Mouse (Mus musculus): ENCODE measurements around the gene Celsr1. TPM values are rescaled to one million over a fixed set of nuclear protein-coding genes. Genes with fewer than 3 reads are reported as not detected.

Celsr1 gene
- polyA plus RNA-seq, 1 experiment from 2014 or later = 1.6 TPM

- 25% methylated on average over 5 of the region's 5 CpGs for WGBS
- Histone ChIP-seq H3K4me3 (no peak overlapping the region), H3K4me1 (replicated peaks) (peaks cover 40% of the 10 kb centered on the region), H3K27ac (replicated peaks) (peak overlapping the region; percentile 75), H3K4me2 (no peak overlapping the region), H3K9me3 (no peaks in the 10 kb centered on the region), H3K9ac (no peak overlapping the region), H3K36me3 (no peaks in the 10 kb centered on the region), H3K27me3 (no peaks in the 10 kb centered on the region)
- ATAC-seq (ENCODE audit: low FRiP score, low read depth) = peak; percentile 88
Measured at GRCm38 (mm10) chr15:86000706-86001292, 32.8 kb downstream of the Celsr1 start.

- H3K4me1 ChIP-seq (replicated peaks) = peaks cover 51% of the 10 kb centered on the region
- 87% methylated on average over 4 of the region's 4 CpGs for WGBS
- ATAC-seq (ENCODE audit: low FRiP score, low read depth) = no peak
Measured at GRCm38 (mm10) chr15:85998525-85999230, 34.9 kb downstream of the Celsr1 start.

GRCm38 (mm10) chr15:85996031-85996765, 37.4 kb downstream of the Celsr1 start:
- no peak overlapping the region for H3K9ac ChIP-seq
- no peak overlapping the region for H3K4me3 ChIP-seq
- no peak overlapping the region for H3K4me2 ChIP-seq
- no peaks in the 10 kb centered on the region for H3K27me3 ChIP-seq
- no peak overlapping the region for H3K27ac ChIP-seq (replicated peaks)
- H3K9me3 ChIP-seq = no peaks in the 10 kb centered on the region
- WGBS = 44% methylated on average over 13 of the region's 13 CpGs
- no peak for ATAC-seq (ENCODE audit: low FRiP score, low read depth)
- peaks cover 65% of the 10 kb centered on the region for H3K4me1 ChIP-seq (replicated peaks)
- no peaks in the 10 kb centered on the region for H3K36me3 ChIP-seq

More at GRCm38 (mm10) chr15:85998525-85999230, 34.9 kb downstream of the Celsr1 start:
- H3K27ac ChIP-seq (replicated peaks) = no peak overlapping the region
- no peaks in the 10 kb centered on the region for H3K36me3 ChIP-seq
- no peak overlapping the region for H3K4me3 ChIP-seq
- no peaks in the 10 kb centered on the region for H3K9me3 ChIP-seq
- no peak overlapping the region for H3K9ac ChIP-seq
- no peaks in the 10 kb centered on the region for H3K27me3 ChIP-seq
- no peak overlapping the region for H3K4me2 ChIP-seq

GRCm38 (mm10) chr15:85994906-85995608, 38.5 kb downstream of the Celsr1 start:
- Histone ChIP-seq H3K27me3 (no peaks in the 10 kb centered on the region), H3K9ac (no peak overlapping the region), H3K27ac (replicated peaks) (no peak overlapping the region), H3K4me2 (no peak overlapping the region), H3K9me3 (no peaks in the 10 kb centered on the region), H3K4me1 (replicated peaks) (peaks cover 55% of the 10 kb centered on the region), H3K4me3 (no peak overlapping the region), H3K36me3 (no peaks in the 10 kb centered on the region)
- no peak for ATAC-seq (ENCODE audit: low FRiP score, low read depth)
- WGBS = 62% methylated on average over 6 of the region's 6 CpGs

- Histone ChIP-seq H3K27ac (replicated peaks) (peak overlapping the region; percentile 51), H3K27me3 (no peaks in the 10 kb centered on the region), H3K4me2 (no peak overlapping the region), H3K4me3 (no peak overlapping the region), H3K4me1 (replicated peaks) (peaks cover 50% of the 10 kb centered on the region), H3K9me3 (no peaks in the 10 kb centered on the region), H3K9ac (no peak overlapping the region), H3K36me3 (no peaks in the 10 kb centered on the region)
- WGBS = 19% methylated on average over 14 of the region's 14 CpGs
- peak; percentile 61 for ATAC-seq (ENCODE audit: low FRiP score, low read depth)
Measured at GRCm38 (mm10) chr15:85993931-85994583, 39.5 kb downstream of the Celsr1 start.

GRCm38 (mm10) chr15:85993386-85993785, 40.2 kb downstream of the Celsr1 start:
- Histone ChIP-seq H3K4me3 (no peak overlapping the region), H3K36me3 (no peaks in the 10 kb centered on the region), H3K9ac (no peak overlapping the region), H3K9me3 (no peaks in the 10 kb centered on the region), H3K27ac (replicated peaks) (peak overlapping the region; percentile 51; the same call in 1 of the 2 replicates), H3K27me3 (no peaks in the 10 kb centered on the region), H3K4me1 (replicated peaks) (peaks cover 50% of the 10 kb centered on the region), H3K4me2 (no peak overlapping the region)
- ATAC-seq (ENCODE audit: low FRiP score, low read depth) = no peak

GRCm38 (mm10) chr15:85992125-85992495, 41.5 kb downstream of the Celsr1 start:
- H3K9me3 ChIP-seq = no peaks in the 10 kb centered on the region
- ATAC-seq (ENCODE audit: low FRiP score, low read depth) = no peak
- H3K36me3 ChIP-seq = no peaks in the 10 kb centered on the region
- H3K9ac ChIP-seq = no peak overlapping the region
- H3K27ac ChIP-seq (replicated peaks) = peak overlapping the region; percentile 36; the same call in 1 of the 2 replicates
- H3K4me2 ChIP-seq = no peak overlapping the region
- H3K27me3 ChIP-seq = no peaks in the 10 kb centered on the region
- H3K4me3 ChIP-seq = no peak overlapping the region
- 15% methylated on average over 3 of the region's 3 CpGs for WGBS
- peaks cover 50% of the 10 kb centered on the region for H3K4me1 ChIP-seq (replicated peaks)

GRCm38 (mm10) chr15:85991453-85992124, 42.0 kb downstream of the Celsr1 start:
- no peak overlapping the region for H3K9ac ChIP-seq
- no peak overlapping the region for H3K4me3 ChIP-seq
- 31% methylated on average over 5 of the region's 5 CpGs for WGBS
- no peaks in the 10 kb centered on the region for H3K36me3 ChIP-seq
- peak overlapping the region; percentile 36 for H3K27ac ChIP-seq (replicated peaks)
- H3K4me2 ChIP-seq = no peak overlapping the region
- no peak for ATAC-seq (ENCODE audit: low FRiP score, low read depth)
- no peaks in the 10 kb centered on the region for H3K27me3 ChIP-seq
- peaks cover 48% of the 10 kb centered on the region for H3K4me1 ChIP-seq (replicated peaks)
- no peaks in the 10 kb centered on the region for H3K9me3 ChIP-seq

- Histone ChIP-seq H3K9me3 (no peaks in the 10 kb centered on the region), H3K4me1 (replicated peaks) (peaks cover 42% of the 10 kb centered on the region), H3K27me3 (no peaks in the 10 kb centered on the region), H3K4me3 (no peak overlapping the region), H3K27ac (replicated peaks) (peak overlapping the region; percentile 30; the same call in 1 of the 2 replicates), H3K9ac (no peak overlapping the region), H3K36me3 (no peaks in the 10 kb centered on the region), H3K4me2 (no peak overlapping the region)
- WGBS = 86% methylated on average over 17 of the region's 17 CpGs
- ATAC-seq (ENCODE audit: low FRiP score, low read depth) = no peak
Measured at GRCm38 (mm10) chr15:85990696-85991443, 42.7 kb downstream of the Celsr1 start.

GRCm38 (mm10) chr15:85987896-85988295, 45.7 kb downstream of the Celsr1 start:
- 75% methylated on average over 5 of the region's 5 CpGs for WGBS
- no peaks in the 10 kb centered on the region for H3K36me3 ChIP-seq
- ATAC-seq (ENCODE audit: low FRiP score, low read depth) = no peak

More at GRCm38 (mm10) chr15:85987896-85988295, 45.7 kb downstream of the Celsr1 start:
- Histone ChIP-seq H3K4me1 (replicated peaks) (peaks cover 15% of the 10 kb centered on the region), H3K27ac (replicated peaks) (no peak overlapping the region), H3K9me3 (no peaks in the 10 kb centered on the region), H3K9ac (no peak overlapping the region), H3K4me2 (no peak overlapping the region), H3K27me3 (no peaks in the 10 kb centered on the region), H3K4me3 (no peak overlapping the region)
